Mouse (Mus musculus) lung, adult 2 months (tissue): ENCODE data around the gene Vinac1. TPM values are rescaled to one million over a fixed set of nuclear protein-coding genes. Genes with fewer than 3 reads are reported as not detected.
A peak's percentile ranks its signal among the peaks of the same experiment; 100 is the strongest.

Source experiments
- DNase-seq: peaks from one replicate; pipeline ENCODE4 v3.0.0; 2022
- H3K4me1 ChIP-seq: fragments of 200-500 bp; 2 replicates; pipeline ENCODE4 v1.6.1; 2011; ENCODE audit warnings: low read length; ENCODE audit not compliant: control insufficient read depth, insufficient read depth
- H3K4me3 ChIP-seq: fragments of 200-500 bp; replicated peaks from 2 replicates; pipeline ENCODE3; 2011; ENCODE audit warnings: low read depth, mild to moderate bottlenecking, control low read depth, low read length; ENCODE audit errors: extremely low read depth
- CTCF ChIP-seq: fragments of 200-500 bp; IDR thresholded peaks from 2 replicates; pipeline ENCODE4 v1.5.1; 2011; ENCODE audit warnings: mild to moderate bottlenecking, low read length, control low read depth; ENCODE audit not compliant: insufficient read depth
- POLR2A ChIP-seq: fragments of 200-500 bp; IDR thresholded peaks from 2 replicates; pipeline ENCODE4 v1.6.1; 2011; ENCODE audit warnings: low read depth, mild to moderate bottlenecking, control low read depth, low read length, borderline replicate concordance; ENCODE audit errors: extremely low read depth
- WGBS: fragments of 180-500 bp; shearing (Covaris S2); methylation state at CpG from one replicate; pipeline ENCODE4 v1.1.7; 2018; 5-methylcytosine and 5-hydroxymethylcytosine counted together
- polyA plus RNA-seq: library from polyadenylated mRNA; depleted of rRNA; stranded (reverse); fragments of >200 nt; gene quantifications from 2 replicates; pipeline ENCODE4 v1.2.3, GENCODE M21; 2012

The Vinac1 gene
- polyA plus RNA-seq, 1 experiment = 0.09 TPM

- WGBS = 85% methylated on average over 3 of the region's 3 CpGs
- DNase-seq = no peak
- Histone ChIP-seq H3K4me1 (peaks cover 8% of the 10 kb centered on the region), H3K4me3 (no peak overlapping the region)
- TF ChIP-seq CTCF = no peak
- TF ChIP-seq POLR2A = no peak
Measured at GRCm38 (mm10) chr2:129070296-129070695, 22.3 kb upstream of the Vinac1 start.

- under 1% methylated on average over 20 of the region's 20 CpGs for WGBS
- peak overlapping the region; percentile 91 for H3K4me3 ChIP-seq
- no peak for TF ChIP-seq POLR2A
- no peak for TF ChIP-seq CTCF
- DNase-seq = peak; percentile 49
- peaks cover 8% of the 10 kb centered on the region for H3K4me1 ChIP-seq
Measured at GRCm38 (mm10) chr2:129066326-129066725, 18.4 kb upstream of the Vinac1 start.

DNA sequence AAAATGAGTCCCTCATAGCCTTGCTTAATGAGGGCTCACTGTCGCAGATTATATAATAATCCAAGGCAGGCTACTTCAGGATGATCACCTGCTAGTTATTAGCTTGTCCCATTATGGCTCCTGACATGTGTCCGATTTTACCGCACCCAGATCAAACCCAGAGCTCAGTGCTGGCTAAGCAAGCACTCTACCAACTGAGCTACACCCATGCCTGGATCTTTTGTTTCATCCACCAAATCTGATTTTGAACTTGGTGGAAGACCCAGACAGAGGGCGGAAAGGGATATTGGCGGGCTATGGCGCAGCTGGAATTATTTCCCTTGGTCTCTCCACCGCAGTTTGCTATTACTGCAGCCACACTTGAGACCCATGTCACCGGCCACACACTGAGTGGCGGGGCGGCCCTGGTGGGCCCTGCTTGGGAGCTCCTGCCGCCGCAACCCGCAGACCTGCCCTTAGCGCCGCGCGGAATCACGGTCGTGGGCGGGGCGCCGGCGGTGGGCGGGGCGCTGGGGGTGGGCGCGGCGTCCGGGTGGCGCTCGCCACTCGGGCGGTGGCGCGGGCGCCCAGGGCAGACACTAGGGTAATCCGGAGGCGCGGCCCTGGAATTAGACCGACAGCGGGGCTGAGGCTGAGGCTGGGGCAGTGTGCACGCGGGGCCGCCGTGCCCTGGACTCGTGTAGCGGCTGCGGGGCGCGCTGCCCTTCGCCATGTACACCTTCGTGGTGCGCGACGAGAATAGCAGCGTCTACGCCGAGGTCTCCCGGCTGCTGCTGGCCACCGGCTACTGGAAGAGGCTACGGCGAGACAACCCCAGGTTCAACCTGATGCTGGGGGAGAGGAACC is 17.7 kb upstream of the Vinac1 start, which contains the start of gene Ttl:
TSS of gene Ttl (plus strand) at position 506 of the 846 bp plus-strand sequence.
- TF ChIP-seq CTCF (no peak), POLR2A (peak; percentile 71)
- peak; percentile 79 for DNase-seq
- Histone ChIP-seq H3K4me3 (peak within 1 kb of the TSS; percentile 95), H3K4me1 (peaks cover 8% of the 10 kb centered on the region)
- WGBS = 2% methylated on average over 51 of the region's 62 CpGs

DNA sequence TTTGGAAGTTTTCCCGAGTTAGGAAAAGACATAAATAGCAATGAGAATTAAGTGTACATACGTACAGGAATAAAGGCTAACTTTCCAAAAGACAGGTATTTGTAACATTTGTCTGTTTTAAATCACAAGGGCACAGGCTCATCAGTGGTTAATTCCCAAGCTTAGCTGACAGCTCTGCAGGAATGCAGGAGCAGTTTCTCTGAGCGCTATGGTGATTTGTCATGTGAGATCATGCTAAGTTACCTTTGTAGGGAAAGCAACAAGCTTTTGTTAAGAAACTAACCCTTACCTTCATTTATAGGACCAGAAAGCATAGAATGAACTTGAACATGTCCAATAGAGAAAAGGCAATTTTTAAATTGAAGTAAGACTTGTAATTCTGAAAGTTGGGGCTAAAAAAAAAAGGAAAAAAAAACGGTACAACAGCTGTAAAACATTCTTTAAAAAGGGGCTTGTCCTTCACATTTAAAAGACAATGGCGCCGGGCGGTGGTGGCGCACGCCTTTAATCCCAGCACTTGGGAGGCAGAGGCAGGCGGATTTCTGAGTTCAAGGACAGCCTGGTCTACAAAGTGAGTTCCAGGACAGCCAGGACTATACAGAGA is 13.6 kb upstream of the Vinac1 start:
- TF ChIP-seq POLR2A = no peak
- 75% methylated on average over 10 of the region's 10 CpGs for WGBS
- Histone ChIP-seq H3K4me1 (peaks cover 3% of the 10 kb centered on the region), H3K4me3 (no peak overlapping the region)
- DNase-seq = no peak

GRCm38 (mm10) chr2:129057920-129058361 is 10.0 kb upstream of the Vinac1 start:
- no peak for DNase-seq
- Histone ChIP-seq H3K4me3 (no peak overlapping the region), H3K4me1 (no peaks in the 10 kb centered on the region)
- 87% methylated on average over 6 of the region's 6 CpGs for WGBS
- TF ChIP-seq POLR2A (no peak), CTCF (no peak)

DNA sequence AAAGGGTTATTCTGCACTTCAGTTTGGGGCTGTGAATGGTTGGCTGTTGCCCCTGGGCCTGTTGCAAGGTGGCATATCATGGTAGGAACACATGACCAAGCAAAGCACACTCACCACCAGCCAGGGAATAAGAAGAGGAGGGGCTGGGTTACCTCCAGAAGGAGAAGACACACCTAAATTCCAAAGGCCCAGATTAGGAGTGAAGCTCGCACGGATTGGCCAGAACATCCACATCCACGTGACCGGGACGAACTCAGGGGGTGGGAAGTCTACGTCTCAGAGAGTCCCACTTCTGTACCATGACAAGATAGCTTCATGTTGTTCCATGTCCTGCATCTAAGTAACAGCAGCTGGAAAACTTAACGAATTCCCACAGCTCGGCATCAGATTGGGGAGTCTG is 9.3 kb upstream of the Vinac1 start:
- WGBS = 95% methylated on average over 8 of the region's 8 CpGs
- H3K4me1 ChIP-seq = no peaks in the 10 kb centered on the region

DNA sequence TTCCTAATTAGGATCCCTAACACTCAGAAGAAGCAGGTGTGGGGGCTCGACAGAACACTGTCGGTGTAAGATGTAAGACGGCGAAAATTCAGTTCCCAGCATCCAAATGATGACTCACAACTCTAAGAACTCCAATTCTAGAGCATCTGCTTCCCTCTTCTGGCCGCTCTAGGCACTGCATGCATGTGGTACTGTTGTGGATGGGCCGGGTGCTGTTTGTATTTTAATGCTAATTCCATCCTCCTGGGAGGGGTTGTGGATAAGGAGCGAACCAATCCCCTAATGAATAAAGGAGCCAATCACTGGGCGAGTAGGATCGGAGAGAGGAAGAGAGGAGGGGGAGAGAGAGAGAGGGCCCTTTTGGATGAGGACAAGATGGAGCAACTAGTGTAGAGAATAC is 8.6 kb upstream of the Vinac1 start:
- TF ChIP-seq POLR2A (no peak), CTCF (peak; percentile 60)
- DNase-seq = peak; percentile 32
- WGBS = 57% methylated on average over 9 of the region's 9 CpGs
- Histone ChIP-seq H3K4me3 (no peak overlapping the region), H3K4me1 (no peaks in the 10 kb centered on the region)

More for the DNA sequence above, 9.3 kb upstream of the Vinac1 start:
- TF ChIP-seq POLR2A (no peak), CTCF (no peak)
- no peak overlapping the region for H3K4me3 ChIP-seq
- no peak for DNase-seq

DNA sequence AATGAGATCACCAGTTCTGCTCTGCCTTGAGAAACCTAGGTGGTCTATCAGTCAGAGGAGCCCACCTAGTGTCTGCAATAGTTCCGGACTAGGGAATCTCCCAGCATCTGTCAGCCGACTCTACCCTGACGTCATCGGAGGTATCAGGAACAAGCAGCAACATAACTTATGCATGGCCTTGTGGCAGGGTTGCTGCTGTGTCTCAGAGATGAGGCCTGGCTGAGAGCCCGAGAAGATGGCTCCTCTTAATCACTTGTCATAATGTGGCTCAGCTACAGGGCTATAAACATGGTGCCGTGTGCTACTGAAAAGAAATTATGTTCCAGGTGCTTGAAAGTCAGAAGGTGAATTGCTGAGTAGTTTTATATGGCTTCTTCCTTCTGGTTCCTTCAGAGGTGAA is 7.8 kb upstream of the Vinac1 start:
- no peaks in the 10 kb centered on the region for H3K4me1 ChIP-seq
- TF ChIP-seq CTCF (no peak), POLR2A (no peak)
- DNase-seq = no peak
- H3K4me3 ChIP-seq = no peak overlapping the region
- WGBS = 83% methylated on average over 6 of the region's 6 CpGs

DNA sequence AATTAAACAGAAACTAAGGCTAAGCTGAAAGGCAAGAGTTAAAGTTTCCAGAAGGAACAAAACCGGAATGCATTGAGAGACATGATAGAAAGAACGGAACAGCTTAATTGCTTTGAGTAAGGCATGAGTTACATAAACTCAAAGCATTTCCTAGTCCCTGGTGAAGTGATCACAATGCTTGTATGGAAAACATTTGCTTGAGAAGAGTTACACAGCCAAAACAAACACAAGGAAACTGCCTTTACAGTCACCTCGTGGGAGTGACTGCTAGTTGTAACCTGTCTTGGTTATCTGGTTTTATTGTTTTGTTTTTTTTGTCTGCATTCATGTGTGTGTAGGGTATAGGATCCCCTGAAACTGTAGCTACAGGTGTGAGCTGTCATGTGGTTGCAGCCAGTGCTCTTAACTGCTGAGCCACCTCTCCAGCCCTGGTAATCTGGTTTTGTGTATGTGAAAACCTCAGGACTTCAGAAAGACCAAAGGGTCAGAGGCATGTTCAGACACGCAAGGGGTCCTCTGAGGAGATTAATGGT is 4.5 kb upstream of the Vinac1 start:
- TF ChIP-seq CTCF (no peak), POLR2A (no peak)
- 48% methylated on average over 4 of the region's 4 CpGs for WGBS

DNA sequence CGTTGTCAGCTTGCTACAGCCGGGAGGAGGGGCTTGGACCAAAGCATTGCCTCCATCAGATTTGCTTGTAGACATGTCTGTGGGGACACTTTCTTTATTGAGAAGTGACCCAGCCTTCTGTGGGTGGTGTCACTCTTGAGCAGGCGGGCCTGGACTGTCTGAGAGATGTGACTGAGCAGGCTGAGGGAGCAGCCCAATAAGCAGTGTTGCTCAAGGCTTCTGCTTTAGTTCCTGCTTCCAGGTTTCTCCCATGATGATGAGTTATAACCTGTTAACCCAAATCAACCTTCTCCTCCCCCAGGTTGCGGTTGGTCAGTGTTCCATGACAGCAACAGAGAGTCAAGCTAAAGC is 1.2 kb downstream of the Vinac1 start:
- no peak for DNase-seq
- TF ChIP-seq POLR2A (no peak), CTCF (no peak)
- WGBS = 79% methylated on average over 4 of the region's 4 CpGs
- H3K4me3 ChIP-seq = no peak overlapping the region
- H3K4me1 ChIP-seq = no peaks in the 10 kb centered on the region

More for the DNA sequence above, 4.5 kb upstream of the Vinac1 start:
- no peak overlapping the region for H3K4me3 ChIP-seq
- no peak for DNase-seq
- no peaks in the 10 kb centered on the region for H3K4me1 ChIP-seq
